Mouse (Mus musculus): ENCODE data around the gene Ccdc96.

Ccdc96 gene

GRCm38 (mm10) chr5:36451119-36451518, 33.3 kb upstream of the Ccdc96 start:
- peaks cover 10% of the 10 kb centered on the region for H3K4me1 ChIP-seq (replicated peaks; ENCODE audit: low read depth, low read length)
- TF ChIP-seq CTCF (conservative IDR thresholded peaks at IDR 0.05; ENCODE audit: low read length): no peak
- TF ChIP-seq NANOG (IDR thresholded peaks at IDR 0.05; ENCODE audit: borderline replicate concordance, low read length): no peak
- no peak for TF ChIP-seq POU5F1 (IDR thresholded peaks at IDR 0.05; ENCODE audit: borderline replicate concordance, low read length)
- H3K27me3 ChIP-seq (ENCODE audit: insufficient read depth, low read length): peaks cover 4% of the 10 kb centered on the region
- H3K9me3 ChIP-seq (ENCODE audit: low read length): no peaks in the 10 kb centered on the region
- no peaks in the 10 kb centered on the region for H3K36me3 ChIP-seq (ENCODE audit: insufficient read depth, low read length)
- no peak overlapping the region for H3K4me3 ChIP-seq (replicated peaks; ENCODE audit: low read length)

DNA sequence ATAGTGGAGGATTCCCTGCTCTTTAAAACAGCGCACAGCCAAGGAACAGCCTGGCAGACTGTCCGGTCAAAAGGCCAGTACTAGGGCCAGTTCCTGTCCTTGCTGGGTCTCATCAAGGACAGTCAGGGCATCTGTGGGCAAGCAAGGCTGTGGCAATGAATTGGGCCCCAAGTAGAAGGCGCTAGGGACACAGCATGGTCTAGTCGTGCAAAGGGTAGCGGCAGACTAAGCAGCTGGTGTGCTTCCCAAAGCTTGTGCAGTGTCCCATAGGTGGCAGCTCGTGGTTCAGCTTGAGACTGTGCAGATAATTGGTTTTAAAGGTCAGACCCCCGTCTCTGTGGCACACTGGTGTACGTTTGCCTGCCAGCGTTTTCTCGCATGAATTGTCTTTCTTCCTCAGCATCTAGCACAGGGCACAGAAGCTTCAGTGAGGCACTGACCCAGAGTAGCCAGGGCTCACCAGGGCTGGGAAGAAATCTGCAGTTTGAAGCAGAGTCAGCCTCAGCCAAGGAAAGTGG, 32.5 kb upstream of the Ccdc96 start:
- Histone ChIP-seq H3K4me3 (replicated peaks; ENCODE audit: low read length) (no peak overlapping the region), H3K27me3 (ENCODE audit: insufficient read depth, low read length) (peaks cover 9% of the 10 kb centered on the region), H3K36me3 (ENCODE audit: insufficient read depth, low read length) (no peaks in the 10 kb centered on the region), H3K9me3 (ENCODE audit: low read length) (no peaks in the 10 kb centered on the region), H3K4me1 (replicated peaks; ENCODE audit: low read depth, low read length) (peaks cover 2% of the 10 kb centered on the region; the same call in 1 of the 2 replicates)
- TF ChIP-seq POU5F1 (IDR thresholded peaks at IDR 0.05; ENCODE audit: borderline replicate concordance, low read length): no peak
- no peak for TF ChIP-seq CTCF (conservative IDR thresholded peaks at IDR 0.05; ENCODE audit: low read length)
- TF ChIP-seq NANOG (IDR thresholded peaks at IDR 0.05; ENCODE audit: borderline replicate concordance, low read length): no peak

GRCm38 (mm10) chr5:36452821-36453220, 31.6 kb upstream of the Ccdc96 start:
- Histone ChIP-seq H3K4me1 (replicated peaks; ENCODE audit: low read depth, low read length) (peaks cover 2% of the 10 kb centered on the region; the same call in 1 of the 2 replicates), H3K9me3 (ENCODE audit: low read length) (no peaks in the 10 kb centered on the region), H3K36me3 (ENCODE audit: insufficient read depth, low read length) (no peaks in the 10 kb centered on the region), H3K4me3 (replicated peaks; ENCODE audit: low read length) (no peak overlapping the region), H3K27me3 (ENCODE audit: insufficient read depth, low read length) (peaks cover 9% of the 10 kb centered on the region)
- TF ChIP-seq POU5F1 (IDR thresholded peaks at IDR 0.05; ENCODE audit: borderline replicate concordance, low read length): no peak
- TF ChIP-seq CTCF (conservative IDR thresholded peaks at IDR 0.05; ENCODE audit: low read length): no peak
- no peak for TF ChIP-seq NANOG (IDR thresholded peaks at IDR 0.05; ENCODE audit: borderline replicate concordance, low read length)

- Histone ChIP-seq H3K4me3 (replicated peaks; ENCODE audit: low read length) (no peak overlapping the region), H3K9me3 (ENCODE audit: low read length) (no peaks in the 10 kb centered on the region), H3K4me1 (replicated peaks; ENCODE audit: low read depth, low read length) (peaks cover 18% of the 10 kb centered on the region), H3K36me3 (ENCODE audit: insufficient read depth, low read length) (no peaks in the 10 kb centered on the region), H3K27me3 (ENCODE audit: insufficient read depth, low read length) (peaks cover 9% of the 10 kb centered on the region)
- no peak for TF ChIP-seq NANOG (IDR thresholded peaks at IDR 0.05; ENCODE audit: borderline replicate concordance, low read length)
- TF ChIP-seq CTCF (conservative IDR thresholded peaks at IDR 0.05; ENCODE audit: low read length): no peak
- TF ChIP-seq POU5F1 (IDR thresholded peaks at IDR 0.05; ENCODE audit: borderline replicate concordance, low read length): no peak
These were observed 26.7 kb upstream of the Ccdc96 start for GRCm38 (mm10) chr5:36457706-36458105.

DNA sequence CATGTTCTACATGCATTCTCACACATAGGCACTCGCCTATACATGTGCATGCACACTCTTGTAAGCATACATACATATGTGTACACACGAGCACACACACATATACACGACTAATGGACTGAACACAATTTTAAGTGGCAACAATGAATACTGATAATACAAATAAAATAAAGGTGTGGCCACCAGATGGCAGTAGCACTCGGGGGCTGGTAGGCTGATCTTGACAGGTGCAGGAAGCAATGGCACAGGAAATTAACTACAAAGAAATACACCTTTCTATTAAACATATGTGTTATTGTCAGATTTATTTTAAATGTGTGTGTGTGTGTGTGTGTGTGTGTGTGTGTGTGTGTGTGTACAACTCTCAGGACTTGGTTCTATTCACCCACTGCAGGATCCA, 25.5 kb upstream of the Ccdc96 start:
- peaks cover 27% of the 10 kb centered on the region for H3K4me1 ChIP-seq (replicated peaks; ENCODE audit: low read depth, low read length)
- H3K9me3 ChIP-seq (ENCODE audit: low read length): no peaks in the 10 kb centered on the region
- no peak overlapping the region for H3K4me3 ChIP-seq (replicated peaks; ENCODE audit: low read length)
- TF ChIP-seq POU5F1 (IDR thresholded peaks at IDR 0.05; ENCODE audit: borderline replicate concordance, low read length) (no peak), CTCF (conservative IDR thresholded peaks at IDR 0.05; ENCODE audit: low read length) (peak; percentile 62), NANOG (IDR thresholded peaks at IDR 0.05; ENCODE audit: borderline replicate concordance, low read length) (no peak)
- H3K27me3 ChIP-seq (ENCODE audit: insufficient read depth, low read length): peaks cover 9% of the 10 kb centered on the region; the same call in 1 of the 2 replicates
- no peaks in the 10 kb centered on the region for H3K36me3 ChIP-seq (ENCODE audit: insufficient read depth, low read length)

DNA sequence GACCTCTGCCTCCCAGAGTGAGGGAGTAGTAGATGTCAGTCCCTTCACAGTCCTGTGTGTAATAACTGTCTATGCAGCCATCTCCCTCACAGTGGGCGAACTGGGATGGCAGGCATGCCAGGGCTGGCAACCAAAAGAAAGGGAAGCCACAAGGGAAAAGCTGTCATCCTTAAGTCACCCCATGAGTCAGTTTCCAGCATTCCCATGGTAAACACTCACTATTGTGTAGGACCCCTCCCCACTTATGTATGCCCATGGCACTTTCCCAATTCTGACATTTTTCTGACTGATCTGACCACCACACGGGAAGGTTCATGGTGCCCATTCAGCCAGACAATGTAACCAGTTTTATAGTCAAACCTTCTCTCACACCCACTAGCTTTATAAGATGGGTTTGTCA, 23.7 kb upstream of the Ccdc96 start:
- Histone ChIP-seq H3K4me3 (replicated peaks; ENCODE audit: low read length) (no peak overlapping the region), H3K36me3 (ENCODE audit: insufficient read depth, low read length) (no peaks in the 10 kb centered on the region), H3K27me3 (ENCODE audit: insufficient read depth, low read length) (peaks cover 9% of the 10 kb centered on the region; the same call in 1 of the 2 replicates), H3K9me3 (ENCODE audit: low read length) (no peaks in the 10 kb centered on the region), H3K4me1 (replicated peaks; ENCODE audit: low read depth, low read length) (peaks cover 35% of the 10 kb centered on the region)
- no peak for TF ChIP-seq NANOG (IDR thresholded peaks at IDR 0.05; ENCODE audit: borderline replicate concordance, low read length)
- no peak for TF ChIP-seq CTCF (conservative IDR thresholded peaks at IDR 0.05; ENCODE audit: low read length)
- TF ChIP-seq POU5F1 (IDR thresholded peaks at IDR 0.05; ENCODE audit: borderline replicate concordance, low read length): no peak

GRCm38 (mm10) chr5:36461231-36461630, 23.2 kb upstream of the Ccdc96 start:
- H3K36me3 ChIP-seq (ENCODE audit: insufficient read depth, low read length): no peaks in the 10 kb centered on the region
- H3K4me1 ChIP-seq (replicated peaks; ENCODE audit: low read depth, low read length): peaks cover 40% of the 10 kb centered on the region
- no peak overlapping the region for H3K4me3 ChIP-seq (replicated peaks; ENCODE audit: low read length)
- no peaks in the 10 kb centered on the region for H3K9me3 ChIP-seq (ENCODE audit: low read length)
- H3K27me3 ChIP-seq (ENCODE audit: insufficient read depth, low read length): peaks cover 3% of the 10 kb centered on the region; the same call in 1 of the 2 replicates
- TF ChIP-seq NANOG (IDR thresholded peaks at IDR 0.05; ENCODE audit: borderline replicate concordance, low read length): no peak
- TF ChIP-seq CTCF (conservative IDR thresholded peaks at IDR 0.05; ENCODE audit: low read length): no peak
- TF ChIP-seq POU5F1 (IDR thresholded peaks at IDR 0.05; ENCODE audit: borderline replicate concordance, low read length): no peak

DNA sequence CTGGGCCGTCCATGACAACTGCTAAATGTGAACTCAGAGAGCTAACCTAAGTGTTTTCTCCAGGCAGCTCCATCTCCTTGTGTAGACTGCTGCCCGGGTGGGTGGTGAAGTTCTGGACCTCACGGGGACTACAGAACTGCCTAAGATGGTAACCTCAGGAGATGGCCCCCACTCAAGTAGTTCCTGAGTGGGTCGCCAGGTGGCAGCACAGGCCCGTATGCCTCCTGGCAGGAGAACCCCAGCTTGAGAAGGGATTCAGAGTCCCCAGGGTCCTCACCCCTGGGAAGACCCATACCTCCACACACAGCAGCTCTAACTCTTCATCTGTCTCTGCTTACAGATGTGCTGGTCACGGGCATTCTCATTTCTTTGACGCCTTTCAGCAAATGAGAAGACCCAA, 21.6 kb upstream of the Ccdc96 start:
- TF ChIP-seq NANOG (IDR thresholded peaks at IDR 0.05; ENCODE audit: borderline replicate concordance, low read length) (no peak), POU5F1 (IDR thresholded peaks at IDR 0.05; ENCODE audit: borderline replicate concordance, low read length) (no peak), CTCF (conservative IDR thresholded peaks at IDR 0.05; ENCODE audit: low read length) (peak; percentile 85)
- H3K36me3 ChIP-seq (ENCODE audit: insufficient read depth, low read length): peaks cover 14% of the 10 kb centered on the region
- no peak overlapping the region for H3K4me3 ChIP-seq (replicated peaks; ENCODE audit: low read length)

DNA sequence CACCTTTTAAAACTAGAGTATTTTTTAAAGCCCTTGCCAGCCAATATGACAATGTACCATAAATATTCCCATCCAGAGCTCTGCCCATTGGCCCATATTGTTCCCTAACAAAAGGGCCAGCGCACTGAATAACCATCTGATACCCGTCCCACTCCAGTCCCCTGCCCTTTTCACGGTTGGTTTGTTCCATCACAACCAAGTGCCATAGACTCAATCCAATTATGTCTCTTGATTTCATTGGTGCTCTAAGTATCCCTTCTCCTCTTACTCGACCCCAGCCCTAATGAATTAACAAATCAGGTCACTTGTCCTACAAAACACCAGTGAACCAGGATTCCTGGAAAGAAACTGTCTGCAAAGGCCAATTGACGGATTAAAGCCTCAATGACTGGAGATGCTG, 21.0 kb upstream of the Ccdc96 start:
- no peak overlapping the region for H3K4me3 ChIP-seq (replicated peaks; ENCODE audit: low read length)
- TF ChIP-seq CTCF (conservative IDR thresholded peaks at IDR 0.05; ENCODE audit: low read length) (no peak), POU5F1 (IDR thresholded peaks at IDR 0.05; ENCODE audit: borderline replicate concordance, low read length) (no peak), NANOG (IDR thresholded peaks at IDR 0.05; ENCODE audit: borderline replicate concordance, low read length) (no peak)
- peaks cover 57% of the 10 kb centered on the region for H3K4me1 ChIP-seq (replicated peaks; ENCODE audit: low read depth, low read length)
- no peaks in the 10 kb centered on the region for H3K9me3 ChIP-seq (ENCODE audit: low read length)
- no peaks in the 10 kb centered on the region for H3K27me3 ChIP-seq (ENCODE audit: insufficient read depth, low read length)
- peaks cover 19% of the 10 kb centered on the region for H3K36me3 ChIP-seq (ENCODE audit: insufficient read depth, low read length)

More for the DNA sequence above, 21.6 kb upstream of the Ccdc96 start:
- H3K9me3 ChIP-seq (ENCODE audit: low read length): no peaks in the 10 kb centered on the region
- no peaks in the 10 kb centered on the region for H3K27me3 ChIP-seq (ENCODE audit: insufficient read depth, low read length)
- H3K4me1 ChIP-seq (replicated peaks; ENCODE audit: low read depth, low read length): peaks cover 51% of the 10 kb centered on the region

All from E14TG2a.4 (cell line).